Mouse (Mus musculus): Measurements from ENCODE around the gene Fam47e. TPM values are rescaled to one million over a fixed set of nuclear protein-coding genes. Genes with fewer than 3 reads are reported as not detected.
"Not testable (repeated sequence)": the region's sequence is repeated elsewhere in the genome, so short reads cannot be mapped to it uniquely, and the experiment has no call there.

Gene Fam47e
- polyA plus RNA-seq (2015; fragmentation: Nextera tagmentation; extraction: Ambion mirVana): 0.32 and 0.58 TPM in 2 replicates

DNA sequence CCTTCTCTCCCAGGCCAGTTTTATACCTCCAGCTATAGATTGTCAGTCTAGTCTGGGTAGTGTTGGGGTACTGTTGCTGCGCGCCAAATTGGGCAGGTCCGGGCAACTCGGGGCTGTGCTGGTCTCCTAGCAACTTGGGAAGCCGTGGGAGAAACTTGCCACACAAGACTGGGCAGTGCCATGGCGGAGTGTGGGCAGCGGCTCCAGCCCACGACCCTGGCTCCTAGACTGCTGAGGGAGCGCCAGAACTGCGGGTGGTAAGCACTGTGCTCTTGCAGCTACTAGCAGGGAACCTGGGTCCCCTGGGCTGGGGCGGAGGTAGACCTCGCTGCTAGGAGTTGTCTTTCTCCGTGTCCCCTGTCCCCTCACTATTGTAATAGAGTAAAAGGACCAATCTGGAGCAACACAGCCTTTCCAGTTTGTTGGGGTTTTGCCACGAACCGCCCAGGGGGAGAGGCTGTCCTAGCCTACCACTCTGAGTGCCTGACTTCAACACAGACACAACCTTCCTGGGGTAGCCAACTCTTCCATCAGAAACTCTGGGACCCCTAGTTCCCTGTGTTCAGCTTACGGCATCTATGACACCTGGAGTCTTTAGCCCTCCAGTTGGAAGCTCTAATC, at the start of gene Fam47e:
Gene Fam47e, plus strand, starts transcription at position 179 of the 621 bp plus-strand sequence.
- H3K4me3 ChIP-seq: no peak within 1 kb of the TSS
- H3K27ac ChIP-seq: no peak within 1 kb of the TSS
- WGBS: 65% methylated on average over 16 of the region's 16 CpGs
- no peak within 1 kb of the TSS for H3K4me2 ChIP-seq
- H3K9me3 ChIP-seq: no peaks in the 10 kb centered on the region
- no peak for ATAC-seq (ENCODE audit: insufficient number of reproducible peaks, insufficient read depth, low FRiP score, low TSS enrichment, low read depth)
- H3K4me1 ChIP-seq: peaks cover 4% of the 10 kb centered on the region; the same call in 1 of the 2 replicates
- no peaks in the 10 kb centered on the region for H3K27me3 ChIP-seq
- H3K9ac ChIP-seq: no peak within 1 kb of the TSS
- no peaks in the 10 kb centered on the region for H3K36me3 ChIP-seq

GRCm38 (mm10) chr5:92505402-92505865, 49.4 kb upstream of the Fam47e start:
- ATAC-seq (ENCODE audit: insufficient number of reproducible peaks, insufficient read depth, low FRiP score, low TSS enrichment, low read depth): peak; percentile 96
- WGBS: 0% methylated on average over 48 of the region's 48 CpGs
- H3K27ac ChIP-seq: peak overlapping the region; percentile 94
- peak overlapping the region; percentile 68 for H3K4me2 ChIP-seq
- H3K9me3 ChIP-seq: no peaks in the 10 kb centered on the region
- H3K4me1 ChIP-seq: peaks cover 22% of the 10 kb centered on the region
- H3K9ac ChIP-seq: peak overlapping the region; percentile 93
- H3K4me3 ChIP-seq: peak overlapping the region; percentile 89
- no peaks in the 10 kb centered on the region for H3K27me3 ChIP-seq
- no peaks in the 10 kb centered on the region for H3K36me3 ChIP-seq

DNA sequence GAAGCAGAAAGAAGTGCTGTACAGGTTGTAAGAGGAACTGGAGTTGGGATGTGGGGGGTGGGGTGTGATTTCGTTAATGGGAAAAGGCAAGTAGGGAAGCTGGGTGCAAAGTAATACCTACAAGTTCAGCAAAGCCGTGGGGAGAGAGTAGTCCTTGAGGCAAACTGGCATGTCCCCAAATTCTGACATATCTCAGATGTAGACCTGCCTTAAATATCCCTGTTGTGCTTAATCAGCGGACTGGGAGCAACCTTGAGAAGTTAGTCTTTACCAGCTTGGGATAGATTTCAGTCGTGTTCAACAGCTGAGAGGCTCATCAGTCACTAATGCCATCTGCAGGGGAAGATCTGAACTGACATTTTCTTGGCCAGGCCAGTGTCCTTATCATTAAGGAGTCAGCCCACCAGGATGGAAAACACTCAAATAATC, 48.6 kb upstream of the Fam47e start:
- no peak for ATAC-seq (ENCODE audit: insufficient number of reproducible peaks, insufficient read depth, low FRiP score, low TSS enrichment, low read depth)
- H3K9ac ChIP-seq: peak overlapping the region; percentile 93; the same call in 1 of the 2 replicates
- WGBS: 20% methylated on average over 4 of the region's 4 CpGs

GRCm38 (mm10) chr5:92506733-92507132, 48.1 kb upstream of the Fam47e start, which contains the start of gene Scarb2:
Scarb2 (minus strand) TSS chr5:92506833.
- Histone ChIP-seq H3K9ac (peak within 1 kb of the TSS; percentile 93), H3K36me3 (no peaks in the 10 kb centered on the region), H3K4me2 (peak within 1 kb of the TSS; percentile 68), H3K27ac (peak within 1 kb of the TSS; percentile 94), H3K9me3 (no peaks in the 10 kb centered on the region), H3K4me3 (peak within 1 kb of the TSS; percentile 89), H3K4me1 (peaks cover 22% of the 10 kb centered on the region), H3K27me3 (no peaks in the 10 kb centered on the region)
- no peak for ATAC-seq (ENCODE audit: insufficient number of reproducible peaks, insufficient read depth, low FRiP score, low TSS enrichment, low read depth)

More for the DNA sequence above, 48.6 kb upstream of the Fam47e start:
- H3K27me3 ChIP-seq: no peaks in the 10 kb centered on the region
- peak overlapping the region; percentile 89 for H3K4me3 ChIP-seq
- H3K4me2 ChIP-seq: peak overlapping the region; percentile 68
- H3K4me1 ChIP-seq: peaks cover 22% of the 10 kb centered on the region
- H3K9me3 ChIP-seq: no peaks in the 10 kb centered on the region
- H3K36me3 ChIP-seq: no peaks in the 10 kb centered on the region
- peak overlapping the region; percentile 94; the same call in 1 of the 2 replicates for H3K27ac ChIP-seq

GRCm38 (mm10) chr5:92508853-92509252, 46.0 kb upstream of the Fam47e start:
- no peak overlapping the region for H3K27ac ChIP-seq
- 87% methylated on average over 5 of the region's 5 CpGs for WGBS

GRCm38 (mm10) chr5:92511256-92511655, 43.6 kb upstream of the Fam47e start:
- Histone ChIP-seq H3K27me3 (no peaks in the 10 kb centered on the region), H3K27ac (no peak overlapping the region), H3K9me3 (no peaks in the 10 kb centered on the region), H3K4me1 (peaks cover 3% of the 10 kb centered on the region), H3K4me2 (no peak overlapping the region), H3K36me3 (no peaks in the 10 kb centered on the region), H3K9ac (no peak overlapping the region), H3K4me3 (no peak overlapping the region)
- ATAC-seq (ENCODE audit: insufficient number of reproducible peaks, insufficient read depth, low FRiP score, low TSS enrichment, low read depth): no peak

More at GRCm38 (mm10) chr5:92508853-92509252, 46.0 kb upstream of the Fam47e start:
- no peak for ATAC-seq (ENCODE audit: insufficient number of reproducible peaks, insufficient read depth, low FRiP score, low TSS enrichment, low read depth)
- Histone ChIP-seq H3K9me3 (no peaks in the 10 kb centered on the region), H3K4me1 (peaks cover 15% of the 10 kb centered on the region), H3K4me3 (no peak overlapping the region), H3K36me3 (no peaks in the 10 kb centered on the region), H3K9ac (no peak overlapping the region), H3K4me2 (no peak overlapping the region), H3K27me3 (no peaks in the 10 kb centered on the region)

DNA sequence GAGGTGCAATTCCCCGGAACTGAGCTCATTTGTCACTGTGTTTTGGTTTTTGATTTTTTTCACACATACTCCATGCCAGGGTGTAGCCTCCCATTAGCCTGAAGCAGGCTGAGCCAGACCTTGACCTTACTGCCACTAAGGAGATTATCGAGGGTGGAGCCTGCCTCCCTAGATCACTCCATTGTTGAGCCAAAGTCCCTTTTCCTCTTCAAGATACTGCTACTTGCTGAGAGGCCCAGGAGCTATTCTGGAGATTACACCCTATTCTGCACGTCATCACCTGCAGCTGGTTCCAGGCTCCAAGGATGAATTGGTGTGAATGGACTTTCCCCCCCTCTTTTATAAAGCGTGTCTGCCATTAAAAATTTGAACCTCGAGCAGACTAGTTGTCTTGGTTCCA, 42.8 kb upstream of the Fam47e start:
- no peak overlapping the region for H3K4me3 ChIP-seq
- ATAC-seq (ENCODE audit: insufficient number of reproducible peaks, insufficient read depth, low FRiP score, low TSS enrichment, low read depth): no peak
- H3K9ac ChIP-seq: no peak overlapping the region
- H3K4me1 ChIP-seq: no peaks in the 10 kb centered on the region
- no peak overlapping the region for H3K27ac ChIP-seq
- H3K9me3 ChIP-seq: no peaks in the 10 kb centered on the region
- no peaks in the 10 kb centered on the region for H3K27me3 ChIP-seq
- WGBS: 93% methylated on average over 5 of the region's 5 CpGs
- H3K4me2 ChIP-seq: no peak overlapping the region
- no peaks in the 10 kb centered on the region for H3K36me3 ChIP-seq

- not testable (repeated sequence) for ATAC-seq (ENCODE audit: insufficient number of reproducible peaks, insufficient read depth, low FRiP score, low TSS enrichment, low read depth); H3K4me1 ChIP-seq; H3K9me3 ChIP-seq; H3K9ac ChIP-seq; H3K4me2 ChIP-seq; H3K4me3 ChIP-seq; H3K36me3 ChIP-seq; H3K27me3 ChIP-seq; H3K27ac ChIP-seq
- WGBS: 86% methylated on average over 2 of the region's 2 CpGs
Observed at GRCm38 (mm10) chr5:92521131-92521530, 33.7 kb upstream of the Fam47e start.

DNA sequence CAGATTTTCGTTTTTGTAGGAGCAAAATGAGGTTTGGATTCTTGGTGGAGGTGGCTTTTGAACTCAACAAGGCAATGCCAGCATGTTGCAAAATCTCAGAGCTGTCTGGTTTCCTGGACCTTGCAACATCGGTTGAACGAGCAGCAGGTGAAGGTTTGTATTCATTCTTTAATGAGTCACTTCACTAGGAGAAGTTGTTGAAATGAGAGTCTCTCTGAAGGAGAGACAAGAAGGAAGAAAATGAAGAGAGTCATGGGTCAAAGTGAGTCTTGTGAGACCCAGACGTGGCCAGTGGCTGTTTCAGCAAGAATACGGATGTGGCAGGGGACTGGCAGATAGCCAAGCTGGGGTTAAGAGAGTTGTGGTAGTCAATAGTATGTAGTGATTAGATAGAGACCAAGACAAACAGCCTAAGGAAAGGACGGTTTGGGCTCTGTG, 30.0 kb upstream of the Fam47e start:
- no peak overlapping the region for H3K27ac ChIP-seq
- H3K27me3 ChIP-seq: no peaks in the 10 kb centered on the region
- H3K9me3 ChIP-seq: no peaks in the 10 kb centered on the region
- H3K4me2 ChIP-seq: no peak overlapping the region
- no peaks in the 10 kb centered on the region for H3K36me3 ChIP-seq
- 74% methylated on average over 6 of the region's 6 CpGs for WGBS
- H3K9ac ChIP-seq: no peak overlapping the region
- ATAC-seq (ENCODE audit: insufficient number of reproducible peaks, insufficient read depth, low FRiP score, low TSS enrichment, low read depth): no peak
- no peak overlapping the region for H3K4me3 ChIP-seq
- H3K4me1 ChIP-seq: no peaks in the 10 kb centered on the region

DNA sequence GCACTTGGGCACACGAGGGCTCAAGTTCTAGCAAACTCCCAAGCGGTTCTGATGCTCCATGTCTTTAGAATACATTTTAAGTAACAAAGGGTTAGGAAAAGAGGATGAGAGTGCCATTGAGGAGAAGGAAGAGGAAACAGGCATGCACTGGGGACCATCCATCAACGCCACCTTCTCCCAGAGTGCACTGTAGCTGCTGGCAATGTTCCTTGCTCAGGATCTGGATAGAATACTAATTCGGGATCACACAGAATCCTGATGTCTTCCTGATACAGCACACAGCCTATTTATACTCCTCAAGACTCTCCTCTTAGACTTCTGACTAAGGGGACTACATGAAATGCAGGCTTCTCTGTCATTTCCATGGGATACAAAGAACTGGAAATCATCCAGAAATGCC, 15.2 kb upstream of the Fam47e start:
- Histone ChIP-seq H3K4me1 (no peaks in the 10 kb centered on the region), H3K4me3 (no peak overlapping the region), H3K9ac (no peak overlapping the region), H3K4me2 (no peak overlapping the region), H3K36me3 (no peaks in the 10 kb centered on the region), H3K27me3 (no peaks in the 10 kb centered on the region), H3K9me3 (no peaks in the 10 kb centered on the region; the same call in 1 of the 2 replicates), H3K27ac (no peak overlapping the region)
- ATAC-seq (ENCODE audit: insufficient number of reproducible peaks, insufficient read depth, low FRiP score, low TSS enrichment, low read depth): no peak
- WGBS: 82% methylated on average over 4 of the region's 4 CpGs

DNA sequence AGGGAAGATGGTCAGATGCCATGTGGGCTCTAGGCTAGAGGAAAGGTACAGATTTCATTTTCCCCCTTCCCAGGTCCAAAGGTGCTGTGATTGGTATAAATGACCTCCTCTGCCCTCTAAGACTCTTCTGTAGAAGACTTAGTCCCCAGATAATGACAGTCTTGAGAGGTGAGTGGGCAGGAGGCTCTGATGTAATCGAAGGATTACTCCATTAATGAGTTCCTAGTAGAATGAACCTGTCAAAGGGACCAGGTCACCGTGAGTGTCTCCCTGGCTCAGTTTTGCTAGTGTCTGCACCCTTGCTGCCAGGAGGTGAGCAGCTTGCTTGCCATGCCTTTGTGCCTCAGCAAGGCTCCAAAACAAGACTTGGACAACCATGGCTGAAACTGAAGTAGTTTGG, 2.3 kb upstream of the Fam47e start:
- Histone ChIP-seq H3K9ac (no peak overlapping the region), H3K4me3 (no peak overlapping the region), H3K27me3 (no peaks in the 10 kb centered on the region), H3K27ac (no peak overlapping the region), H3K4me1 (peaks cover 4% of the 10 kb centered on the region; the same call in 1 of the 2 replicates), H3K36me3 (no peaks in the 10 kb centered on the region), H3K9me3 (no peaks in the 10 kb centered on the region), H3K4me2 (no peak overlapping the region)
- no peak for ATAC-seq (ENCODE audit: insufficient number of reproducible peaks, insufficient read depth, low FRiP score, low TSS enrichment, low read depth)
- WGBS: 94% methylated on average over 2 of the region's 2 CpGs

DNA sequence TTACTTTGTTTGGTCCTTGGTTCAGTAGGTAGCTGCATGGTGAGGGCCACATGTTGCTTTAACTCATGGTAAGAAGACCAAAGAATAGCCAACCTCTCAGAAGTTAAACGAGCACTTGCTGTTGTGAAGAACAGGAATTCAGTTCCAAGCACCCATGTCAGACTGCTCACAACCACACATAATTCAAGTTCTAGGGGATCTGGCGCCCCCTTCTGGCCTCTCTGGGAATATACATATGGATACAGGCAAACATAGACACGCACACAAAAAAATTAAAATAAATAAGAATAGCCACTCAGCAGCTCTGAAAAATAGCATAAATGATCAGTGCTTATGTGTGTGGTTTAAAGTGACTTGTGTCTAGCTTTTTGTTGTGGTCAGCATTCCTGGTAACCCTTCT, 930 bp upstream of the Fam47e start:
- Histone ChIP-seq H3K9me3 (no peaks in the 10 kb centered on the region), H3K27ac (no peak overlapping the region), H3K36me3 (no peaks in the 10 kb centered on the region), H3K27me3 (no peaks in the 10 kb centered on the region), H3K9ac (no peak overlapping the region), H3K4me3 (no peak overlapping the region), H3K4me2 (no peak overlapping the region), H3K4me1 (peaks cover 4% of the 10 kb centered on the region; the same call in 1 of the 2 replicates)
- 67% methylated on average over 3 of the region's 3 CpGs for WGBS
- no peak for ATAC-seq (ENCODE audit: insufficient number of reproducible peaks, insufficient read depth, low FRiP score, low TSS enrichment, low read depth)

Measured in embryonic facial prominence, embryonic 13.5 days (tissue).